Mouse (Mus musculus): ENCODE data around the gene Slc25a17. TPM values are rescaled to one million over a fixed set of nuclear protein-coding genes. Genes with fewer than 3 reads are reported as not detected.

Slc25a17 gene
- 86.3 and 94.5 TPM in 2 replicates for total RNA-seq (2012; rRNA removed)

GRCm38 (mm10) chr15:81360345-81361021 is at the start of gene Slc25a17:
TSS of gene Slc25a17 (minus strand) at chr15:81360812.
- DNase-seq (ENCODE audit: low read depth, low spot score), result peak; percentile 96
- TF ChIP-seq MAFK (IDR thresholded peaks at IDR 0.05; ENCODE audit: insufficient read depth, low read depth, low read length) (no peak), ZNF384 (IDR thresholded peaks at IDR 0.05; ENCODE audit: low read depth, low read length) (no peak), HCFC1 (IDR thresholded peaks at IDR 0.05; ENCODE audit: borderline replicate concordance, insufficient read depth, low read length) (0 out of 2 replicates have a peak, but pooled peaks have one; percentile 30), CHD2 (IDR thresholded peaks at IDR 0.05; ENCODE audit: low read depth, low read length) (peak; percentile 72; the same call in 1 of the 2 replicates)
- Histone ChIP-seq H3K9ac (ENCODE audit: insufficient read depth, low read depth, low read length, poor library complexity, severe bottlenecking) (peak within 1 kb of the TSS; percentile 89), H3K4me3 (ENCODE audit: insufficient read depth in 1 of 2, low read depth in 1 of 2, low read length in 2 of 2, poor library complexity in 1 of 2, severe bottlenecking in 1 of 2) (peak within 1 kb of the TSS; percentile 86 to 95), H3K9me3 (ENCODE audit: control insufficient read depth, insufficient read depth, low read depth, low read length) (no peaks in the 10 kb centered on the region), H3K27ac (ENCODE audit: insufficient read depth, low read depth, low read length, poor library complexity, severe bottlenecking) (peak within 1 kb of the TSS; percentile 16; the same call in 1 of the 2 replicates), H3K36me3 (ENCODE audit: control insufficient read depth, insufficient read depth, low read length, poor library complexity, severe bottlenecking) (peaks cover 8% of the 10 kb centered on the region; the same call in 1 of the 2 replicates), H3K4me1 (ENCODE audit: control insufficient read depth in 2 of 2, insufficient read depth in 2 of 2, low read length in 2 of 2, poor library complexity in 1 of 2) (peaks cover 3 to 6% of the 10 kb centered on the region in 2 experiments; a peak in 3 of 4 replicates)
- in situ Hi-C loops (cut with MboI; ENCODE audit: low sequenced_read_pairs in 2 of 2, unreplicated experiment in 2 of 2), result no loop called here

- Histone ChIP-seq H3K9ac (ENCODE audit: insufficient read depth, low read depth, low read length, poor library complexity, severe bottlenecking) (no peak within 1 kb of the TSS), H3K27ac (ENCODE audit: insufficient read depth, low read depth, low read length, poor library complexity, severe bottlenecking) (no peak within 1 kb of the TSS), H3K36me3 (ENCODE audit: control insufficient read depth, insufficient read depth, low read length, poor library complexity, severe bottlenecking) (0 out of 2 replicates have a peak, but pooled peaks cover 3% of the 10 kb centered on the region), H3K9me3 (ENCODE audit: control insufficient read depth, insufficient read depth, low read depth, low read length) (no peaks in the 10 kb centered on the region), H3K4me1 (ENCODE audit: control insufficient read depth in 2 of 2, insufficient read depth in 2 of 2, low read length in 2 of 2, poor library complexity in 1 of 2) (no peaks in the 10 kb centered on the region), H3K4me3 (ENCODE audit: insufficient read depth in 1 of 2, low read depth in 1 of 2, low read length in 2 of 2, poor library complexity in 1 of 2, severe bottlenecking in 1 of 2) (no peak within 1 kb of the TSS)
- no peak for DNase-seq (ENCODE audit: low read depth, low spot score)
- in situ Hi-C loops (cut with MboI; ENCODE audit: low sequenced_read_pairs in 2 of 2, unreplicated experiment in 2 of 2), result no loop called here
- no peak for TF ChIP-seq CHD2 (IDR thresholded peaks at IDR 0.05; ENCODE audit: low read depth, low read length)
- no peak for TF ChIP-seq ZNF384 (IDR thresholded peaks at IDR 0.05; ENCODE audit: low read depth, low read length)
- TF ChIP-seq MAFK (IDR thresholded peaks at IDR 0.05; ENCODE audit: insufficient read depth, low read depth, low read length), result no peak
- TF ChIP-seq HCFC1 (IDR thresholded peaks at IDR 0.05; ENCODE audit: borderline replicate concordance, insufficient read depth, low read length), result no peak
- TF ChIP-seq ZC3H11A (IDR thresholded peaks at IDR 0.05; ENCODE audit: borderline replicate concordance, low read depth, low read length), result no peak
Measured at GRCm38 (mm10) chr15:81408199-81408598, 47.6 kb upstream of the Slc25a17 start, which contains the start of gene Dnajb7. TSS of gene Dnajb7 (minus strand) at chr15:81408299.

GRCm38 (mm10) chr15:81405008-81405407 is 44.4 kb upstream of the Slc25a17 start:
- Histone ChIP-seq H3K4me1 (ENCODE audit: control insufficient read depth in 2 of 2, insufficient read depth in 2 of 2, low read length in 2 of 2, poor library complexity in 1 of 2) (no peaks in the 10 kb centered on the region), H3K27ac (ENCODE audit: insufficient read depth, low read depth, low read length, poor library complexity, severe bottlenecking) (no peak overlapping the region), H3K9ac (ENCODE audit: insufficient read depth, low read depth, low read length, poor library complexity, severe bottlenecking) (no peak overlapping the region), H3K36me3 (ENCODE audit: control insufficient read depth, insufficient read depth, low read length, poor library complexity, severe bottlenecking) (0 out of 2 replicates have a peak, but pooled peaks cover 3% of the 10 kb centered on the region), H3K4me3 (ENCODE audit: insufficient read depth in 1 of 2, low read depth in 1 of 2, low read length in 2 of 2, poor library complexity in 1 of 2, severe bottlenecking in 1 of 2) (no peak overlapping the region), H3K9me3 (ENCODE audit: control insufficient read depth, insufficient read depth, low read depth, low read length) (no peaks in the 10 kb centered on the region)
- no peak for DNase-seq (ENCODE audit: low read depth, low spot score)
- TF ChIP-seq HCFC1 (IDR thresholded peaks at IDR 0.05; ENCODE audit: borderline replicate concordance, insufficient read depth, low read length) (no peak), ZNF384 (IDR thresholded peaks at IDR 0.05; ENCODE audit: low read depth, low read length) (no peak), CHD2 (IDR thresholded peaks at IDR 0.05; ENCODE audit: low read depth, low read length) (no peak), MAFK (IDR thresholded peaks at IDR 0.05; ENCODE audit: insufficient read depth, low read depth, low read length) (no peak), ZC3H11A (IDR thresholded peaks at IDR 0.05; ENCODE audit: borderline replicate concordance, low read depth, low read length) (no peak)
- in situ Hi-C loops (cut with MboI; ENCODE audit: low sequenced_read_pairs in 2 of 2, unreplicated experiment in 2 of 2), result no loop called here

- Histone ChIP-seq H3K4me3 (ENCODE audit: insufficient read depth in 1 of 2, low read depth in 1 of 2, low read length in 2 of 2, poor library complexity in 1 of 2, severe bottlenecking in 1 of 2) (peak within 1 kb of the TSS; percentile 77 to 96), H3K9me3 (ENCODE audit: control insufficient read depth, insufficient read depth, low read depth, low read length) (no peaks in the 10 kb centered on the region), H3K36me3 (ENCODE audit: control insufficient read depth, insufficient read depth, low read length, poor library complexity, severe bottlenecking) (no peaks in the 10 kb centered on the region; the same call in 1 of the 2 replicates), H3K27ac (ENCODE audit: insufficient read depth, low read depth, low read length, poor library complexity, severe bottlenecking) (peak within 1 kb of the TSS; percentile 94), H3K9ac (ENCODE audit: insufficient read depth, low read depth, low read length, poor library complexity, severe bottlenecking) (peak within 1 kb of the TSS; percentile 99), H3K4me1 (ENCODE audit: control insufficient read depth in 2 of 2, insufficient read depth in 2 of 2, low read length in 2 of 2, poor library complexity in 1 of 2) (0 out of 4 replicates have a peak, but pooled peaks cover 0 to 2% of the 10 kb centered on the region in 2 experiments)
- in situ Hi-C loops (cut with MboI; ENCODE audit: low sequenced_read_pairs in 2 of 2, unreplicated experiment in 2 of 2), result no loop called here
- TF ChIP-seq ZNF384 (IDR thresholded peaks at IDR 0.05; ENCODE audit: low read depth, low read length) (no peak), CHD2 (IDR thresholded peaks at IDR 0.05; ENCODE audit: low read depth, low read length) (peak; percentile 71), ZC3H11A (IDR thresholded peaks at IDR 0.05; ENCODE audit: borderline replicate concordance, low read depth, low read length) (0 out of 2 replicates have a peak, but pooled peaks have one; percentile 8), HCFC1 (IDR thresholded peaks at IDR 0.05; ENCODE audit: borderline replicate concordance, insufficient read depth, low read length) (peak; percentile 82), MAFK (IDR thresholded peaks at IDR 0.05; ENCODE audit: insufficient read depth, low read depth, low read length) (0 out of 2 replicates have a peak, but pooled peaks have one; percentile 3)
- DNase-seq (ENCODE audit: low read depth, low spot score), result peak; percentile 95
Measured at GRCm38 (mm10) chr15:81399638-81400315, 39.2 kb upstream of the Slc25a17 start, which contains the start of the genes St13 and Xpnpep3. TSS of gene St13 (minus strand) at chr15:81400077. TSS of gene Xpnpep3 (plus strand) at chr15:81400138.

Data from ES-E14 (cell line).